Mouse (Mus musculus): ENCODE data around the gene Mob3b.

The Mob3b gene

DNA sequence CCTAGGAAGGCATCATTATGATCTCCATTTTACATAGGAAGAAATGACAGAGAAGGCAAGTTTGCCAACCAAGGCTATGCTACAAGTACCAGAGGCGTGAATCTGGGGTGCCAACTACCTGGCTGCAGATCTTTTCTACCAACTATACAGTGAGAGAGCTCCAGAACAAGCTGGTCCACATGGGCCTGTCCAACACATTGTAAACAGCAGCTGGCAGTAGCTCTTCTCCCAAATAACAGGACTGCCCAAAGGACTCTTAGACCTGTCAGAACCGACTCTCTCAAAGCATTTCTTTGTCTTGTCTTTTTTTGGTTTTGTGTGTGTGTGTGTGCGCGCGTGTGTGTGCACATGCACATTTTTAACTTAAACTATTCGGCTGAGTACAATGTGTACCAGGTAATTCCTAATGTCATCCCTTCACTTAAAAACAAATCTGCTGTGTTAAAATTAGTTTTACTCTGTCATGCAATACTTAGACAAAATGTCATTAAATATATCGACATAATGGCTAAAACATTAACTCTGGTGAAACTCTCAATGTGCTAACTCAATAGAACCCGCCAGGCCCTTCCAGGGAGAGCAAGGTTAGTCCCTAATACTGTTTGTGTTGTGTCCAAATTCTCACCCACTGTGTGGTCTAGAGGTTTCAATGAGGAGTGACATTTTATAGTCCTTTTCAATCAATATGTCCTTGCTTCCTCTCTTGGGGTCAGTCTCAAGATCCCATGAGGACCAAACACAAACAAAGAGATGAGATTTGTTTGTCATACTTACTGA is 153.5 kb downstream of the Mob3b start:
- DNase-seq, result no peak

DNA sequence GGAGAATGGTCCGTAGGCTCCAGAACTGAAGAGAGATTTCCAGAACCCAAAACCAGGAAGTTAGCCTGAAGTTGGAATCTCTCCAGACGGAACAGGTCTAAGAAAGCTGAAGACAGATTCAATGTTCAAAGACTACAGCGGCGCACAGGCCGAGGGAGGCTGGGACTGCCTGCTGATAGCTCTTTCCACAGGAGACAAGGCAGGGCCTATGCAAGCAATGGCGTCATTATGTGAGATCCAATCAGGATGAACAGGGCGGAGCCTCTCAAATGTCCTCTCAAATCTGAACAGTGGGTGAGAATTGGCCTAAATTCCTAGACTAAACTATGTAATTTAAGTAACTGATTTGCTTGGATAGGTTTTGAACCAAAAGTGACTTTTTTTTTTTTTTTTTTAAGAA is 160.7 kb downstream of the Mob3b start:
- DNase-seq, result no peak

DNA sequence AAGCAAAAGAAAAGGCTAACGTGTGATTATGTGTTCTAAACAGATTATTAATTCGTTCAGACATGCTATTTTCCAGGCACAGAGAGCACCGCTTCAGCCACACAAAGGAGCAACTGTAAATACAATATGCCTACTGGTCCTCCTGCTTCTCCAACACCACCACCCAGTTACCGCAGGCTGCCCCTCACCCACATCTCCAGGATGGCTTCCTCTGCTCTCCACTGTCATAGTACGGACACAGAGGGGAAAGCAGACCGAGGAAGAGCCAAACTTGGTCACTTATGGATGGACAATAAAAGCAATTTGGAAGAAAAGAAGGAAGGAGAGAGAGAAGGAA is 163.7 kb downstream of the Mob3b start:
- DNase-seq, result no peak

DNA sequence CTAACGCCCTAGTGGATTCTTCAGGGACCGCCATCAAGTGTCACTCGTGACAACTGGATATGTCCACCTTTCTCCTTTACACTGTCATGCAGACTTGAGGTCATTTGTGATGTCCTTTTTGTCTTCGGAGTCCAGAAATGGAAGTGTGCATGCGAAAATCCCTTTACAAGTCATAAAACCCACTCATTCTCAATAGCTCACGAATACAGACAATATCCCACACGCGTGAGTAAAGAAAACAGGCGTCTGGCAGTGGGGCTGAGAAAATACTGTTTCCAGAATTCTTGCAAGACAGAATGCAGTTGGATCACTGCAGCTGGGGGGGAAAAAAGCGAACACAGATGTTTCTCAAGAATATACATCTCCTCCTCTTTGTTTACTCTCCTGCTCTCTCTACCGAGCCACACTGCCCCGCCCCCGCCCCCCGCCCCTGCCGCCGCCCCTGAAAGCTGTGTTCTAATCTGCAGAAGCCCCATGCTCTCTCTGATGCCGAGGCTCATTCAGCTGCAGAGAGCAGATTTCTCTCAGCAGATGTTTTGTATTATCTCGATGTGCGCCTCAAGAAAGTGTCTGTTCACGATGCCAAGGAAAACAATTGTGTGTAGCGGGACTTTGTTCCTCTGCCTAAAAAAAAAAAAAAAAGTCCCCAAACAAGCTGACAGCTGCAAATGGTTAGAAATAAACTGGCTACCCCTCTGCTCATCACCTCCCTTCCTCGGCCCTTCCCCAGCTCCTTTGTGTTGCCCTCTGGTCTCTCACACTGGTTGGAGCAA is 164.2 kb downstream of the Mob3b start:
- DNase-seq, result no peak

DNA sequence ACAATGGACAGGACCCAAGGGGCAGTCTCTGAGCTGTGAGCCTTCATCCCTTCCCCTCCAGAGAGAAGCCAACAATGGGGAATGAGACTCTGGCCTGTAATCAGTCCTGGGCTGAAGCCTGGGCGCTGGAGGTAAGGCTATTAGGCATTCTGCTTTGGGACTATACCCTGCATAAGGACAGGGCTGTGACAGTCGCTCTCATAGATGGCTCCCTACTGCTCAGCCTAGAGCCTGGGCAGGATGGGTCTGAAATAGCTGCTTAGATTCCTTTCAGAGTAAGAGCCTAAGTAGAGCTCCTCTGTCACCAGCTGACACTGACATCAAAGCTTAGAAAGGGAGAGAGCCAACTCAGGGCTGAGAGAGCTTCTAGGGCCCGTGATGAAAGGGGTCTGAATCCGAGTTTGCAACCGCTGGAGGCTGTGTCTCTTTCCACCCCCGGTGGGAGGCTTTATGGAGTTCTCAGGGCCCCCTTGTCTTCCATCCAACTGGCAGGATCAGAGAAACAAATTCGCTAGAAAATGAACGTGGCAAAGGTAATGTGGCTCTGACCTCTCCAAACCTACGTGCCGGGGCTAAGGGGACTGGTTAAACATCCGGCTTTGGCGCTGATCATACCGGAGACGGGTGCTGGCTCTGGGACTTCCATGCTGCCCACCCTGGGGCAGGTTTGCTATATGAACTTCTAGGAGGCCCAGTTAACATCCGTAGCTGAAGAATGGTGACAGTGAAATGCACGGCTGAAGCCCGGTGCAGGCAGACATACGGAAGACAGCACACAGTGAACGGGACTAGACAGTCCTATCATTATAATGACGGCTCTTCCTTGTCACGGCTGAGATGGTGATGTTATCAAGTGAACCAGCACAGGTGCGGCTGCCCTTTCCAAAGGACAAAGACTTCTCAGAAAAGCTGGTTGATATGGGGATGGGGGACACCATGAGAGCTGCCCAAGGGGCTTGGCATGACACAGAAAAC is 165.1 kb downstream of the Mob3b start:
- DNase-seq, result no peak

DNA sequence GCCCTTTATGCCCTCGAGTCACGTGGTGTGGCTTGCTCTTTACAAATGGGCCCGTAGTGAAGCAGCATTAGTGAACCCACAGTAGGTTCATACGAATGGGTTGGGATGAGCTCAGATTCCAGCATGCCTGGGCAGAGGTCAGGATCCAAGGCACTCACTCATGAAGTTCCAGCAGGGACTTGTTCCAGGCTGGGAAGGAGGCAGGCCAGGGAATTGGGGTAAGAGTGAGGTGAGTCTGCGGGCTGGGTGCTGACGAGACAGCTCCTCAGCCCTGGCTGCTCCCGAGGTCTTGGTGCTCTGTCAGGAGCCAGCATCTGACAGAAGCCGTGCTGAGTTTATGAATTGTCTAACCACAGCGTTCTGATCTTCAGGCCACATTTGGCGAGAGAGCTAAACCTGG is 166.2 kb downstream of the Mob3b start:
- no peak for DNase-seq

DNA sequence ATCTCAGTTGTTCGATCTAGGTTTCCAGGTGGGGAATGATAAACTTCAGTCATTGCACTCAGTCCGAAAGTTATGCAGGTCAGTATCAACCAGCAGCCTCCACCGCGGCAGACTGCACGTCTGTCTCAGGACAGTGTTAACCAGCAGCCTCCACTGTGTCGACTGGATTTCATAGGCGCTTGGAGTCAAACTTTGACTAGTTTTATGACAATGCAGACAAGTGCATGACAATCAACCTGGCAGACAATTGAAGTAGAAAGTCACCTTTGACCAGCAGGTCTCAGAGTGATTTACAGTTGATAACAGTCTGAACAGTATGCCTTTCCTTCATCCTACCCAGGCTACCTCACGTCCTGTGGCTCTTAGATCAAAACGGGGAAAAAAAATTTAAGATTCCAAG is 166.6 kb downstream of the Mob3b start:
- DNase-seq, result no peak

DNA sequence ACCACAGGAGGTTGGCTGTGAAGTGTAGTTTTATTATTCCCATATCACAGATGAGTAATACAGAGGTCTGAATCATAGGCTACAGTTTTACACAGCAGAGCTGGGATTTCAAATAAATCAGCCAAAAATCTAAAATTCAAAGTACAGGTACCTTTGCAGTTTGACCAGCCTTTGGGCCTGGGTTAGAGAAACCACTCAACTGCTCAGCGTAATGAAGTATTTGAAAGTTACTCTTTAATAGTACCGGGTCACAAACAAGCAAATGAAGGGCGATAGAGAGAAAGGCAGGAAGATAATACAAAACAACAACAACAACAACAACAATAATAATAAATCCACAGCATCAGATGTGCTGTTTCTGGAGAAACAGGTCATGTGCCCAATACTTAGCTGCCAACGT is 169.7 kb downstream of the Mob3b start:
- DNase-seq, result no peak

DNA sequence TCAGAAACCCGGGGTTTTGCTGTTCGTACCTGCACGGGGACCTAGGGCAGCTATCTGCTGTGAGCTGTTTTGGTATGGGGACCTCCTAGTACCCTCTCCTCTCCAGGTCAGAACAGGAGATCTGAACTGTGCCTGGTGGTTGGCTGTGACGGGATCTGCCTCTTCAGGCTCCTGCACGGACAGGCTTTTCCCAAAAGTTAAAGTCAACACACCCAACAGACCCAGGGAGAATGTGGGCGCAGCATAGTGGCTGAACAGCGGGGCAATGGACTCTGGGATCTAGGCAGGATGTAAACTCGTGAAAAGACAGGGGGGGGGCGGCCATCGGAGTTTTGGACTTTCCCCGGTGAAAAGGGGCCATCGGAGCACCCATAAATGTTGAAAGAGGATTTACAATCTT is 170.2 kb downstream of the Mob3b start:
- no peak for DNase-seq

DNA sequence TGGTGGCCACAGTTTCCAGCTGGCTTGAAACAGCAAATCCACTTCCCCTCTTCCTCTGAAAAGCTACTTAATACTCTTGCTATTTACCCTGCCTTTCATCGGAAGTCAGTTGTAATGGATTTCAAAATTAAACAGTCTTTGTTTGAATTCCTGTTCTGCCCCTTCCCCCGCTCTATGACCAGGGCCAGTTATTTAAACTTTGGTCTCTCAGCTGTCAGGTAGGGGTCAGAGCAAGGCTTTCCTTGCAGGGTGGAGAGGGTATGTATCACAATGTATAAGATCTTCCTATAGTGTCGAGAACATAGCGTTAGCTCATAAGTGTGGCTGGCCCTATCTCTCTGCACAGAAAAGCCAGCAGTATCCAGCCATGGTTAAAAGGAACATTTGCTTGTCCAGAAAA is 170.6 kb downstream of the Mob3b start:
- DNase-seq, result no peak

DNA sequence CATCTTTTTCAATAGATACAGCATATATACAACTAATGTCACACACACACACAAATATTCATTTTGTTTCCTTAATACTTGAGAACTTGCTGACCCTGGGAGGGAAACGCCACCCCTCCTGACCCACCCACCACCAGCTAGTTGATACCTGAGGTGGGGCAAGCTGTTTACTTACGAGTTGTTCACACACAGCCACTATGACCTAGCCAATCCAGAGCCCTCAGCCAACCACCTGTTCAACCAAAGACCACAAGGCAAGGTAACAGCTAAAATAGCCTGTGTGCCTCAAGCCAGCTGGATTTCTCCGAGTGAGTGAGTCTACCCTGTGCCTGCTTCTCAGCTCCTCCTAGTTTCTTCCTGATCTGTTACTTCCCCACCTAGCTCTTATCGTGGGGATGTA is 172.9 kb downstream of the Mob3b start:
- DNase-seq, result no peak

DNA sequence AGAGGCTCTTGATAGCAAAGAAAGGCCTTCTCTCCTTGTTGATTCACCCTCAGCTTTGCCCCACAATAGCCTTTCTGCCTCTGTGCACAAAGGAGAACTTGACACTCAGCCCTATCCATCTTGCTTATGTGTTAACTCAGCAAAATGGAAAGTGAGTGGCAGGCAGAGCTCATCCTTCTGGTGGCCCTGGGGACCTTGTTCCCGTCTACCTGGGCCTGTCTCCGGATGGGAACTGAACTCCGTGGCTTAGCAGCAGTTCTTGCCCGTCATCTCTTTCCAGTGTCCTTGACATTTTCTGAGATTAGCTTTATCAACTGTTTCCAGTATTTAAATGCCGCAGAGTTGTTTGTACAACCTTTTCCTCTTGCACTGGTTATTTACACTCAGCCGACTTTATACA is 173.8 kb downstream of the Mob3b start:
- DNase-seq, result no peak

DNA sequence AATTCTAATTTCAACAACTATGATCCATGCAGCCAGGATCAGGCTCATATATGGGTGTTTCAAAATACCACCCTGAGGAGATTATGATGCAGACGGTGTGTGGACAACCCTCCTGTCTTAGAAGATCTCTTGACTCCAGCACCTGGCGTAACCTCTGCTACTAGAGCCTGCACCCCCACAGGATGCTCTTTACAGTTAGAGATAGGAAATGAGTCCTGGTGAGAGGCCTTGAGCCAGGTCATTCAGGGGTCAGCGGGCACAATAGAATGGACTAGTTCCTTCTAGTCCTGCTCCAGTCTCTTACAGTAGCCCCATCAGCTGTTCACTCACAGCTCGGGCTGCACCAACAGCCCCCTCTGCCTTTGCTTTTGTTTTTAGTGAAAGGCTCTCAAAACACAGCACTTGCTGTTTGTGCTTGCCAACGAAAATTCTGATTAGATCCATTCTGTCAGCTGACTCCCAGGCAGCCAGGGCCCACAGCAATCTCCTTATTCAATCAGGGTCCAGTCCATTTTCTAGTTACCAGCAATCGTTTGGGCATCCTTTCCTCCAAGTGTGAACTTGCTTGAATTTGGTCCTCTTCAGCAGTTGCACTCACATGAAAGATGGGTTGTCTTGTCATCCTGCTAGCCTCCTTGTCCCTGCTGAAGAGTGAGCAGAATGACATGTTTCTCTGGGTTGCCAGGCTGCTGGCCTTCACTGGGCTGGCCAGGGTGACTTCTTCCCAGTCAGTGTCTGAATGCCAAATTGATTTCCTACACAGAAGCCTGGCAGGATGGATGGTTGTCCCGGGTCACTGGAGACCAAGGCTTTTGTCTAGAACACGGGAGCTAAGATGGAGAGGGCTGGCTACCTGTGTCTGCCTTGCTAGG is 175.7 kb downstream of the Mob3b start:
- no peak for DNase-seq

DNA sequence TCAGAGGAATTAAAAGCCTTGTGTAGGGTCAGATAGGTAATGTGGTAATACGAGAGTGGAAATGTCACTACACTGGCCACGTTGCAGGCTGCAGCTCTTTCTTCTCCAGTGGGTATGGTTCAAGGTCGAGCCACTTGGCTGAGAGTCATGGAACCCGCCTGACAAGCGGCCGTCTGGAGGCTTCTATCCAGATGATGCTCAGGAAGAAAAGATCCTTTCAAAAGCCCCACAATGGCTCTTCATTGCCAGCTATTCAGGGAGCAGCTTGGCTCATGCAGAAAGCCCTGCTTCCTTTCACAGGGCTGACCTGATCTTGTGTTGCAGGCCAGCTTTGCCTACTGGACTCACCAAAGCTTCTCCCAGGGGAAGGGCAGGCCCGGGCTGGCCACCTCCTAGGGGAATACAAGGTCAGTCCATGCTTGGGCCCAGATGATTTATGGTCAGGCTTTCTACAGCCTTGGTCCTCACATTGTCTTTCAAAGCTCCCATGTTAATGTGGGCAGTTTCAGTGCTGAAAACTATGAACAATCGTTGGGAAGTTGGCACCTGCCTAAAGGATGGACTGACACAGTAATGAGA is 176.7 kb downstream of the Mob3b start:
- no peak for DNase-seq

DNA sequence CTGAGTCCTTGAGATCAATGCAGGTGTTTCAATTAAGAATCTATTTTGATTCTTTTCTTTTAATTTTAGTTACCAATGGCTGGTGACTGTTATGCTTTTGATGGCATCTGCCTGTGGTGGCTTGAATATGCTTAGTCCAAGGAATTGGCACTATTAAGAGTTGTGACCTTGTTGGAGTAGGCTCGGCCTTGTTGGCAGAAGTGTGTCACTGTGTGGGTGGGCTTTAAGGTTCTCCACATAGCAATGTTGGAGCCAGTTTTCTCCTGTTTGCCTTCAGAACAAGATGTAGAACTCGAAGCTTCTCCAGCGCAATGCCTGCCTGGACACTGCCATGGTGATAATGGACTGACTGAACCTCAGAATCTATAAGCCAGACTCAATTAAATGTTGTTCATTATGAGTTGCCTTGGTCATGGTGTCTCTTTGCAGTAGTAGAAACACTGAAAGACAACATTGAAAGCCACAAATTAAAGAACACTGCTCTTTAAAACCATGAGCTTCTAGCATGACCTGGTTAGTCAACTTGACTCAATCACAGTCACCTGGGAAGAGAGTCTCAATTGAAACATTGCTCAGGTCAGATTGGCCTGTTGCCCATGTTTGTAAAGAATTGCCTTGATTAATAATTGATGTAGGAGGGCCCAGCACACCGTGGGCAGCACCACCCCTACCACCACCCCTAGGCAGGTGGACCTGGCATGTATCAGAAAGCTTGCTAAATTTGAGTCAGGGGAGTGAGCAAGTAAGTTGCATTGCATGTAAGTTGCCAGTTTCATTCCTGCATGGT is 180.2 kb downstream of the Mob3b start:
- DNase-seq, result no peak

DNA sequence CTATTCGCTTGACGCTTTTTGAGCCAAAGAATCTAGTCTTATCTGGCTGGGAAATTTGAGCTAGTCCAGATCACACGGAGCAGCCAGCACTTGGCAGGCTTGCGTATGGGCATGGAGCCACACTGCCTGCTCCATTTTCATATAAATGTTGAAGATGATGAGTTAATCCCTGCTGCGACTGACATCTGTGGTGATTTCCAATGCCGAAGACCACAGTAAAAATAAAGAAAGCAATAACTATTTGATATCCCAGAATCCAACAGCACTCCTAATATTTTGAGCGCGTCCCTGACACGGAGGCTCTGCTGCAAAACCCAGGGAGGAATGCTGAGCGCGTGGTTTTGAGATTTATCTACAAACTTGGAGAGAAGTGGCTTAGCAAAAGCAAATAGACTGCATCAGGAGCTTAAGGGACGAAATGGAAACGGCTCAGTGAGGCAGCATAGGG is 180.9 kb downstream of the Mob3b start:
- peak; percentile 77 to 79 for DNase-seq

DNA sequence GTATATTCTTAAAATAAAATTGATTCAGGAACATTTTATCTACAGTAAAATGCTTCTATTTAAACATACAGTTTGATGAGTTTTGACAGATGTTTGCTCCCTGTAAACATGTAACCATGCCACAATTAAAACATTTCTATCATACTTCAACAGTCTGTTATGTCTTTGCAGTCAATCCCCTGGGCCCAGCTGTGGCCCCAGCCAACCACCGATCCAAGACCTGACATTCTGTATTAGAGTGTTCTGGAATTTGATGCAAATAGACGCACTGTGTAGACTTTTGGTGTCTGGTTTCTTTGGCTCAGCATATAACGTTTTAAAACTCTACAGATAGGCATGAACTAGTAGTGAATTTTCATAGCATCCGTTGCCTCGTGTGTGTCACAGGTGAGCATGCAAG is 182.5 kb downstream of the Mob3b start:
- no peak for DNase-seq

DNA sequence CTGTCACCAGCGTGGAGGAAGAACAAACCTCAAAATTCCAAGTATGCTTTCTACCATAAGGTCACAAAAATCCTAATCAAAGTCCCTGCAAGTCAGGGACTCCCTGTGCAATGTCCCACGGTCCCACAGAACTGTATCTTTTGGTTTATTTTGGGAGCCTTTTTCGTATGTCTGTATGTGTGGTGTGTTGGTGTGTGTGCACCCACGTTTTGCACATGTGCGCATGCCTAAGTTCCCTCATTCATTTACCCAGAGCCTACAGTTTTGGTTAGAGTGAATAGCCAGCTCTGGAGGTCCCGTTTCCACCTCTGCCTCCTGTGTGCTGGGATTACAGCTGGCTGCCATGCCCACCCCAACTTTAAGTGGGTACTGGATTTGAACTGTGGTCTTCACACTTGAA is 189.7 kb downstream of the Mob3b start:
- DNase-seq, result no peak

DNA sequence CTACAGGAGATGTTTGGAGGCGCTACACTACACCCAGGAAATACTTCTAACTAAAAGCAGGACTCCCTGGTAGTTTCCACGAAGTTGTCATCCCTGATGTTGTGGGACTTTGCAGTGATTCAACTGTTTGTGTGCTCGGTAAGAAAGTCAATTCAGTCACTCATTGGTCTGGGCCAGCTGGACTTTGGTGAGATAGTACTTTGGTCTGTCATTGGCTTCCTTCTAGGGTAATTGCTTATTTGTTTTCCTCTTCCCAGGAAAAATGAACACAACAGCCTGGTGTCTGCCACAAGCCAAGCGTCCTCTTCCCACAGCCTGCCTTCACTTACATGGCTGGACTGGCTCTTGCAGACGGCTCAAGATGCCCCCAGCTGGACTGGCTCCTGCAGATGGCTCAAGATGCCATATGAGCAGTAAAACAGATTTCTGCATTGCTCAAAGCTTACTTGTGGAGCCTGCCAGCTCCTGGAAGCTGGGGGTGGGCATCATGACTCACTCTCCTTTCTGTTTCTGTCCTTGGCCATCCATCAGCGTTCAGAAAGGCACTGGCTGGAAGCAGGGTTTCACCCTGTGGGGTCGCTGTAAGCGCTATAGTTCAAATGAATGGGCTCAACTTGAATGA is 190.8 kb downstream of the Mob3b start:
- DNase-seq, result no peak

DNA sequence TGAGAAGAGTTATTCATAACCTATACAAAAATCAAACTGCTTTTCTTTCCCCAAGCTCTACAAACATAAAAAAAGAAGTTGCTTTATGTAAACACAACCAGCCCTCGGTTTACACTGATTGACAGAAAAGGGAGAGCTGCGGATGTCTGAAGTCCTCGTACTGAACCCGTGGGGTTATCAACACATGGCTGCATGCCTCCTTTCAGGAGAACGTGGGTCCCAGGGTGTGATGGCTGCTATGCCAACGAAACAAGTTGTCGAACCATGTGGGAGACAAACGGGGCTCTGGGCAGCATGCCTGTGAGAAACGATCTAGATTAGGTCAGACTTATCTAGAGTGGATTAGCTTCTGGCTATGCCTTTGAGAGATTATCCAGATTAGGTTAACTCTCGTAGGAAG is 192.4 kb downstream of the Mob3b start:
- no peak for DNase-seq

DNA sequence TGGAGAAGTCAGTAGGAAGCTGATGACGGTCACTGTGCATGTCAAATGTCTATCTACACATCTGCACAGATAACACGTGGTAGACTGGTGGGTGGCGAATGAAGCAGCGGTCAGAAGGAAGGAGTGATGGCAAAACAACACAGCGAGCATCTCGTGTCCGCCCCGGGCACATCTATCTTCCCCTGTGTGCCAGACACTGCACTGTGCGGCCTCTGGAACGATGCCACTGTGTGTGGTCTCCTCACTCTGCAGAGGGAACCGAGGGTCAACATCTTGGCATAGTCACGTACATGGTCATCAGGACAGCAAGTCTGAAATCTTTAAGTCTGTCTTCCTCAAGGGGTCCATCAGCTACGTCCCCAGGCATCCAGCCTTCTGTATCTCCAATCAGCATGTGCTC is 193.3 kb downstream of the Mob3b start:
- no peak for DNase-seq

Data from cerebellum, postnatal 36 days (tissue).